Mouse (Mus musculus): ENCODE measurements around the gene Plgrkt.

The Plgrkt gene

GRCm38 (mm10) chr19:29383368-29383767 is 16.2 kb upstream of the Plgrkt start:
- in situ Hi-C loops (cut with MboI, MseI), result no loop called here

DNA sequence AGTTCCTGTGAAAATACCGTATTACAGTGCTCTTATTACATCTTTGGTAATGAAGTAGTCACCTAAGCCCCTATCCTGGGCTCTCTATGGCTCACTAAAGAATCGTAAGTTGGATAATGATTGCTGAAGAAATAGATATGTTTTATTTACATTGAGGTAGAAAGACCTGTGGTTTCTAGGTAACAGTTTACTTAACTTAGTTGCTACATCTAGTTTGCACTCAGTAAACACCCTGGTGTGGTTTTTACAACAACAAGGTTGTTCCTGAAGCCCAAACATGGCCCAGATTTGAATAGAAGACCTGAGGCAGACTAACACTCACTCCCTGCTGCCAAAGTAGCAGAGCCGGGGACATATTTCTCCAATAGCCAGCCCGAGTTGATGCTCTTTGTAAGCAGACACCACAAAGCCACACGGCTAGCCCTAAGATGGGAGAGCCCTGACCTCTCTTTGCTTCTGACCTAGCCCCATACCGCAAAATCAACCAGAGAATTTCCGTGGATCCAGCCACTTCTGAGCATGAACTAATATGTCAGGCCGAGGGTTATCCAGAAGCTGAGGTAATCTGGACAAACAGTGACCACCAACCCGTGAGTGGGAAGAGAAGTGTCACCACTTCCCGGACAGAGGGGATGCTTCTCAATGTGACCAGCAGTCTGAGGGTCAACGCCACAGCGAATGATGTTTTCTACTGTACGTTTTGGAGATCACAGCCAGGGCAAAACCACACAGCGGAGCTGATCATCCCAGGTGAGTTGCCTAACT is 12.8 kb upstream of the Plgrkt start:
- in situ Hi-C loops (cut with MboI, MseI), result no loop called here

DNA sequence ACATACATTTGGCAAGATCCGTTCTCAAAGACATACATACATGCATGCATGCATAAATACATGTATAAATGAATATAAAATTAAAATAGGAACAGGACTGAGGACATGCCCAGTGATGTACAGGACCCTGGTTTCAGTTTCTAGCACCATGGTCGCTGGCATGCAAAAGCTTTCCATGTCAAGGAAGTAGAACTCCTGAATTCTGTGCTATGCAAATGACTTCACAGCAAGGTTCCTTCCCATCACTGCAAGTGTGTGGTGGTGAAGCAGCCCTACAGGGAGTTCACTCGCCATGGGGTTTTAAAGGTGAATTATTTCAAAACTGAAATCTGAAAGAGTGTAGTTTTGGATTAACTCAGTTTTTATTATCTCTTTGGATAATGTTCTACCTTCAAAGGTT is 9.2 kb upstream of the Plgrkt start:
- in situ Hi-C loops (cut with MboI, MseI), result no loop called here

GRCm38 (mm10) chr19:29374947-29375346 is 7.8 kb upstream of the Plgrkt start:
- in situ Hi-C loops (cut with MboI, MseI), result loop anchor here (5.0 kb wide), 1 partner anchor 77 kb away; no protein-coding TSS in a partner anchor

DNA sequence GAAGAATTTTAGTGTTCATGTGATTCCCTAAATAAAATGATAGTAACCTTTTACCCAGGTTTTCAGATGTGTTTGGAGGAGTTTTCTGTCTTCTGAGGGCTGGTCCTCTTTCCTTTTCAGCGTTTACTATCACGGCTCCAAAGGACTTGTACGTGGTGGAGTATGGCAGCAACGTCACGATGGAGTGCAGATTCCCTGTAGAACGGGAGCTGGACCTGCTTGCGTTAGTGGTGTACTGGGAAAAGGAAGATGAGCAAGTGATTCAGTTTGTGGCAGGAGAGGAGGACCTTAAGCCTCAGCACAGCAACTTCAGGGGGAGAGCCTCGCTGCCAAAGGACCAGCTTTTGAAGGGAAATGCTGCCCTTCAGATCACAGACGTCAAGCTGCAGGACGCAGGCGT is 6.2 kb upstream of the Plgrkt start:
- in situ Hi-C loops (cut with MboI, MseI), result loop anchor here (5.0 kb wide), 1 partner anchor 79 kb away; no protein-coding TSS in a partner anchor

- in situ Hi-C loops (cut with MboI, MseI), result loop anchor here (5.0 kb wide), 1 partner anchor 80 kb away; no protein-coding TSS in a partner anchor
These were observed 5.4 kb upstream of the Plgrkt start for GRCm38 (mm10) chr19:29372621-29373020.

DNA sequence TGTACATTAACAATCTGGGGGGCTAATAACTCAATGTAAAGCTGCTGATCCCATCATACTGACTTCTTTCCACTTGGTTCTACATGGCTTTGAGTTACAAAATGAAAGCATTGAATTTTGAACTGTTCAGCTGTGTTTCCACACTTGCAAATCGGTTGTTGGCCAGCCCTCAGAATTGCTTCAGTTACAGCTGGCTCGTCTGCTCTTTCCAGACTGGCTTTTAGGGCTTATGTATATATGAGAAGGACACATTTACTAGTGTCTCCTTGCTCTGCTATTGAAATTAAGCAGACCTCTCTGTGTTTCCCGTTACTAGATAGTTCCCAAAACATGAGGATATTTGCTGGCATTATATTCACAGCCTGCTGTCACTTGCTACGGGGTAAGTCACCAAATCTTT is 4.9 kb upstream of the Plgrkt start:
- in situ Hi-C loops (cut with MboI, MseI), result loop anchor here (5.0 kb wide), 1 partner anchor 80 kb away; no protein-coding TSS in a partner anchor

- in situ Hi-C loops (cut with MboI, MseI), result loop anchor here (5.0 kb wide), 1 partner anchor 81 kb away; no protein-coding TSS in a partner anchor
These were observed 4.3 kb upstream of the Plgrkt start for GRCm38 (mm10) chr19:29371284-29372081.

DNA sequence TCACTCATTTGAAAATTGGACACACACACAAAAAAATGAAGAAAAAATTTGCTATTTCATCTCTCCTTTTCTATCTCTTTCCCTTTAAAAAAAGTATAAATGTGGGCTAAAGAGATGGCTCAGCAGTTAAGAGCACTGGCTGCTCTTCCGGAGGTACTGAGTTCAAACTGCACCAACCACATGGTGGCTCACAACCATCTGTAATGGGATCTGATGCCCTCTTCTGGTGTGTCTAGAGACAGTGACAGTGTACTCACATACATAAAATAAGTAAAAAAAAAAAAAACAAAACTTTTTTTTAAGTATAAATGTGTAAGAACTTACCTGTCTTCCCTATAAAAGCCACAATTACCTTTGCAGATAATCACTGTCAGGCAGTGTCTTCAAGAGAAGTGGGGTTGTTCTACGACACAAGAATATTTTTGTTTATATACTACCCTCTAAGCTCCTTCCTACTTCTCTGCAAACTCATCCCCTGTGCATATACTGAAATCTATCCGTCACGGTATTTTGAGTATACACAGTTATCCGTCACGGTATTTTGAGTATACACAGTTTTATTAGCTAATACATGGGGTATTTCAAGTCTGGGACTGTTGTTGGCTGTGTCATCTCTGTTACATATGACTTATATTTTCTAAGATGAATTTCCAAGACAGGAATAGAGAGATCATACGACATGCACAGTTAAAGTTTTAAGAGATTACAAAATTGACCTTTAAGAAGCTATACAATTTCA is 3.5 kb upstream of the Plgrkt start:
- in situ Hi-C loops (cut with MboI, MseI), result loop anchor here (5.0 kb wide), 1 partner anchor 82 kb away; no protein-coding TSS in a partner anchor

DNA sequence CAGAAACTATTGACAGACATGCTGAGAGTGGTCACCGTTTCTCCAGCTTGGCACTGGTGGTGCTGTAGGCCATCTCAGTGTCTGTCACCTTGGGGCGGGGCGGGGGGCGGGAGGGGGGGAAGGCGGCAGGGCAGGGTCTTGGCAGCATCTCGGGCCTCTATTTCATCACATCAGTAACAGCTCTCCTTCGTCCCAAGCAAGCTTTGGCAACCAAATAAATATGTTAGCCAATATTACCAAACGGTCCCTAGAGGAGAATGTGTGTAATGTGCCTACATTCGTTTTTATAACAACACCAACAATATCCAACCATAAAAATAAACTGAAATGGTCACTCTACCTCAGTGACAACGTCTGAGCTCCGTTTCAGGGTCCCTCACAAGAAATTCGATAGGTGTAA is 2.9 kb upstream of the Plgrkt start:
- in situ Hi-C loops (cut with MboI, MseI), result loop anchor here (5.0 kb wide), 1 partner anchor 82 kb away; no protein-coding TSS in a partner anchor

- in situ Hi-C loops (cut with MboI, MseI), result loop anchor here (5.0 kb wide), 2 partner anchors 116 to 134 kb away; partner anchors contain the start of gene Jak2
These were observed 1.6 kb upstream of the Plgrkt start for GRCm38 (mm10) chr19:29368671-29369309.

DNA sequence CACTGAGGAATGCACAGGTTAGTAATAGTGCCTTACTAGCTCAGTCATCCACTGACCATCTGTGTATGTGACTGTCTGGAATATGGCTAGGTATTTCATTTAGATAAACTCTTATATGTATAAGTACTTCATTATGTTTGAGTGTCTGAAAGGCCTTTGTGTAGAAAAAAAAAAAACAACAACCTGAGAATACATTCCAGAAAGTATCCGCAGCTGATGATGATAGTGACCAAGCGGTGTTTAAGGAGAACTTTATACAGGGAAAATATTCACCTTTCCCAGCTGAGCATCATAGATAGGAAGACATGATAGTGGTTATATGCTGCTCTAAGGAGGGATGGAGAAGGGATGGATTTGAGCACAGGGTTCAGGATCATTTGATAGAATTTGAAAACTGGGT is 851 bp upstream of the Plgrkt start:
- in situ Hi-C loops (cut with MboI, MseI), result loop anchor here (5.0 kb wide), 2 partner anchors 116 to 134 kb away; partner anchors contain the start of gene Jak2

DNA sequence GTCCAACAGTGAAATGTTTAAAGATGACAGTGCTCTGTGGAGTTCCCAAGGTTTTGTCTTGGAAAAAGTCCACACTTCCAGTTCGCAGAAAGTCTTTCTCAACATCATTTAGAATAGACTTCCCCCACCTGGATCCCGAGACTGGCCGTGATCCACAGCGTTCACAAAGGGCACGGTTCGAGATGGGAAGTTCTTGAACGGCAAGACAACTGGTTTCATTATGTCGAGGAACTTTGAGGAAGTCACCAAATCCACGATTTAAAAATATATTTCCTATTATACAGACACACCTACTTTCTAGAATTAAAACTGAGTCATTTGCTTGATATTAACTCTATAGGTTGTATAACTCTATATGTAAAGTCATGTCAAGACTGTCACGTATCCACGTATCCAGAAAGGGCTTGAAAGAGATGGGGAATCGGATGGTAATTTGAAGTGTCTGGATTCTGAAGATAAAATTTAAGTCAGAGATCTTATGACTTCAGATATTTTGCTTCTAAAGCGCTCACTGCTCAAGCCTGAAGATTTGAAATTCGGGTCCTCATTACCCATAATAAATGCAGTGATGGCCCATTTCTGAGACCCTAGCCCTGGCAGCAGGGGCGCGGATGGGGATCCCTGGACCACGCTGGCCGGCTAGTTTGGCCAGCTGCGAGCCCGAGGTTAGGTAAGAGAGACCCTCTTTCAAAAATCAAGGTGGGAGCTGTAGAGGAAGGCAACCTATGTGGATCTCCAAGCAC is 793 bp downstream of the Plgrkt start:
- in situ Hi-C loops (cut with MboI, MseI), result loop anchor here (5.0 kb wide), 2 partner anchors 114 to 136 kb away; partner anchors contain the start of gene Jak2

GRCm38 (mm10) chr19:29365105-29365504 is 2.1 kb downstream of the Plgrkt start:
- in situ Hi-C loops (cut with MboI, MseI), result loop anchor here (5.0 kb wide), 2 partner anchors 113 to 137 kb away; partner anchors contain the start of gene Jak2

GRCm38 (mm10) chr19:29364076-29364475 is 3.1 kb downstream of the Plgrkt start:
- in situ Hi-C loops (cut with MboI, MseI), result no loop called here

GRCm38 (mm10) chr19:29363557-29363956 is 3.6 kb downstream of the Plgrkt start:
- in situ Hi-C loops (cut with MboI, MseI), result no loop called here

DNA sequence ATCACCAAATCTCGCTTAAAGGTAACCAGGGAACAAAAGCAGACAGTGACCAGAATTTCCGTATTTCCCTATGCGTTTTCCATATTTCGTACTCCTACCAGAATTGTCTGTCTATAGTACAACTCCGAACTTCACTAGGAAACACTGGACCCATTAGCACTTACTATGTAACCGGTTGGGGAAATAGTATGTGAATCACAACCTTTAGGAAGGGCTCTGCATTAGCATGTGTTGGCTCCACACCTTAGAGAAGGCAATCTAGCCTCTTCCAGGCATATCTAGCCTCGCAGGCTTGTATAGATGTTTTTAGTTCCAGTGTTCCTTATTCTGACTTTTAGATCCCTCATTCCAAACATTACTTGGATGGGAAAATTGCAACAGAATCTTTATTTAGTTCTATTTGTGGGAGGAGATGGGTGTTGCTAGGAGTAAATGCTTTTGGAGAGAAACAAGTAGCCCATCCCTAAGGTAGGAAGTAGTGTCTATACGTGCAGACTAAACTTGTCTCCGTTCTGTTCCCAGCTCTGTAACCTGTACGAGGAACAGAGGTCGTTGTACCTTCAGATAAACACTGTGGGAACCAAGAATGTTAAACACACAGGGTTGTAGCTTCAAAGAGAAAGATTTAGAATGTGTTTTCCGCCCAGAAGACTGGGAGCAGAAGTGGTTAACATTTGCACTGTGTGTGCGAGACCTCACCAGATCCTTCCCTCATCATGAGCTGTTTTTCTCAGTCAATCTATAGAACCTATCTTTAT is 4.8 kb downstream of the Plgrkt start:
- in situ Hi-C loops (cut with MboI, MseI), result no loop called here

DNA sequence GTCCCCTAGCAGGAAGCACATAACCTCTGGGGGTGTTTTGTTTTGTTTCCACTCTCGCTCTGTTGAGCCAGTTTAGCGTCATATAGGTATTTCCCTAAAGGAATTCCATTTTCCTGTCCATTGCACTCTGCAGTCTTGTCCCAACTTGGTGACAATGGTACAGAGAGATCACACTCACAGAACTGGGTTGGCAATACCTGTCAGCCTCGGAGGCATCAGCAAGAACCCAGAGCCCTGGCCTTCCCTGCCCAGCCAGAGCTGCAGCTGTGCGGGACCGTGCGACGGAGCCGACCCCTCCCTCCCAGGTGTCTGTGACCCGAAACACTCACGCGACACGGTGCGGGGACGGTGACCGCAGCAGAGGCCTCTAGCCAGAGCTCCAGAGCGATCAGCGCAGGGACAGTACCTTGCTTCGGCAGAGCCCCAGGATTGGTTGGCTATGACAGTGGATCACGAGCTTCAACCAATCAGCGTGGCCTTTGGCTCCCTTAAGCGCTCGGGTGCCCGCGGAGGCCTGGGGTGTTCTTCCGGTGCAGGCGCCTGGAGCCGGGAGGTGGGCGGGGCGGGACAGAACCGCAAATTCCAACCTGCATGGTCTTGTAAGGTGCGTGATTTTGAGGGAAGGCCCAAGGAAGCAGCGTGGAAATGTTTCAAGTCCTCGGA is 5.6 kb downstream of the Plgrkt start:
- in situ Hi-C loops (cut with MboI, MseI), result no loop called here

GRCm38 (mm10) chr19:29360251-29360650 is 6.9 kb downstream of the Plgrkt start:
- in situ Hi-C loops (cut with MboI, MseI), result no loop called here

Data from T-helper 2 cell (primary cell).